Mouse (Mus musculus): ENCODE measurements around the gene E130114P18Rik.

E130114P18Rik gene

GRCm38 (mm10) chr4:97778211-97779002 is 529 bp upstream of the E130114P18Rik start:
- DNase-seq (ENCODE audit: extremely low read depth, insufficient read length, low spot score) = peak; percentile 62

- DNase-seq (ENCODE audit: extremely low read depth, insufficient read length, low spot score) = peak; percentile 73
Measured at GRCm38 (mm10) chr4:97777081-97777705, 685 bp downstream of the E130114P18Rik start.

GRCm38 (mm10) chr4:97776388-97777080 is 1.3 kb downstream of the E130114P18Rik start:
- peak; percentile 15 for DNase-seq (ENCODE audit: extremely low read depth, insufficient read length, low spot score)

- peak; percentile 45 for DNase-seq (ENCODE audit: extremely low read depth, insufficient read length, low spot score)
Measured at GRCm38 (mm10) chr4:97775494-97776265, 2.2 kb downstream of the E130114P18Rik start.

- DNase-seq (ENCODE audit: extremely low read depth, insufficient read length, low spot score) = peak; percentile 75
Measured at GRCm38 (mm10) chr4:97775059-97775458, 2.8 kb downstream of the E130114P18Rik start.

GRCm38 (mm10) chr4:97774446-97774950 is 3.4 kb downstream of the E130114P18Rik start:
- no peak for DNase-seq (ENCODE audit: extremely low read depth, insufficient read length, low spot score)

GRCm38 (mm10) chr4:97773791-97774190 is 4.1 kb downstream of the E130114P18Rik start:
- no peak for DNase-seq (ENCODE audit: extremely low read depth, insufficient read length, low spot score)

GRCm38 (mm10) chr4:97773110-97773593 is 4.7 kb downstream of the E130114P18Rik start:
- peak; percentile 80 for DNase-seq (ENCODE audit: extremely low read depth, insufficient read length, low spot score)

- peak; percentile 39 for DNase-seq (ENCODE audit: extremely low read depth, insufficient read length, low spot score)
Measured at GRCm38 (mm10) chr4:97772641-97773040, 5.2 kb downstream of the E130114P18Rik start, which contains the start of gene Nfia. Gene Nfia, plus strand, starts transcription at chr4:97772734.

- DNase-seq (ENCODE audit: extremely low read depth, insufficient read length, low spot score) = peak; percentile 97
Measured at GRCm38 (mm10) chr4:97772084-97772484, 5.8 kb downstream of the E130114P18Rik start.

GRCm38 (mm10) chr4:97771426-97771825 is 6.5 kb downstream of the E130114P18Rik start:
- DNase-seq (ENCODE audit: extremely low read depth, insufficient read length, low spot score) = no peak

GRCm38 (mm10) chr4:97769861-97770260 is 8.0 kb downstream of the E130114P18Rik start:
- DNase-seq (ENCODE audit: extremely low read depth, insufficient read length, low spot score) = no peak

- no peak for DNase-seq (ENCODE audit: extremely low read depth, insufficient read length, low spot score)
Measured at GRCm38 (mm10) chr4:97767516-97767915, 10.4 kb downstream of the E130114P18Rik start.

- no peak for DNase-seq (ENCODE audit: extremely low read depth, insufficient read length, low spot score)
Measured at GRCm38 (mm10) chr4:97767025-97767424, 10.9 kb downstream of the E130114P18Rik start.

- DNase-seq (ENCODE audit: extremely low read depth, insufficient read length, low spot score) = no peak
Measured at GRCm38 (mm10) chr4:97766100-97766499, 11.8 kb downstream of the E130114P18Rik start.

- no peak for DNase-seq (ENCODE audit: extremely low read depth, insufficient read length, low spot score)
Measured at GRCm38 (mm10) chr4:97765341-97766020, 12.4 kb downstream of the E130114P18Rik start.

- DNase-seq (ENCODE audit: extremely low read depth, insufficient read length, low spot score) = no peak
Measured at GRCm38 (mm10) chr4:97764616-97765015, 13.3 kb downstream of the E130114P18Rik start.

GRCm38 (mm10) chr4:97758661-97759060 is 19.2 kb downstream of the E130114P18Rik start:
- DNase-seq (ENCODE audit: extremely low read depth, insufficient read length, low spot score) = no peak

GRCm38 (mm10) chr4:97757978-97758461 is 19.9 kb downstream of the E130114P18Rik start:
- no peak for DNase-seq (ENCODE audit: extremely low read depth, insufficient read length, low spot score)
